Mouse (Mus musculus): ENCODE data around the gene Ccr10. TPM values are rescaled to one million over a fixed set of nuclear protein-coding genes. Genes with fewer than 3 reads are reported as not detected.

Ccr10 gene
- total and polyA plus RNA-seq, 3 experiments, result 0.14 TPM; not detected in 2

DNA sequence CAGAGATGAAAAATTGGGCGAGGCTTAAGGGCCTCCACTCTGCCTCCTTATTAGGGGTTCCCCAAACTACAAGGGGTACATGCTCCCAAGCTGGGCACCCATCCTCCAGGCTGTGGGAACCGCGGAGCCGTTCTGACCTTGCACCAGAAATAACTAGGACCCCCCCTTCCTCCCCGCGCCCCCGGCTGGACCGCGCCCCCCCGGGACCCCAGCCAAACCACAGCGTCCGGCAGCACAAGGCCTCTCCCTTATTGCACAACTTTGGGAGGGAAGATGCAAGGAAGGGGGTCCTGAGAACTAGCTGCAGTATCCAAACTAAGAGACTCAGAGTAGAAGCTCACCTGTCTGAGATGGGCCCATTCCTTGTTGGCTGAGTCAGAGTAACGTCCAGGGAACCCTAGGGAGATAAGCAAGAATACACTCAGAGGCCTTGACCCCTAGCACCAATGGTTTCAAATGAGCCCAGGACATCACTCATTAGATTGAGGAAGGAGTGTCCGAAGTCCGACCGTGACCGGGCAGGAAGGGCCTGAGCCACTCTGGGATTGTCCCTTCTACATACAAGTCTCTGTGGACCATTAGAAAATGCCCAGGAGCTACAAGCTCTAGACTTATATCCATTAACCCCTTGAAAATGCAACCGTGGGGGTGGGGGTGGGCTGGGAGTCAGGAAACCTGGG is 6.8 kb downstream of the Ccr10 start:
- TF ChIP-seq POLR2A (IDR thresholded peaks at IDR 0.05; ENCODE audit: insufficient read depth, low read depth, low read length) (0 out of 2 replicates have a peak, but pooled peaks have one; percentile 22), EP300 (IDR thresholded peaks at IDR 0.05; ENCODE audit: insufficient read depth, low read depth, low read length) (no peak)
- intact Hi-C loops (cut with DNase I), result no loop called here
- Histone ChIP-seq H3K36me3 (ENCODE audit: control insufficient read depth, insufficient read depth, low read length) (peaks cover 2% of the 10 kb centered on the region), H3K79me2 (replicated peaks; ENCODE audit: control insufficient read depth, insufficient read depth, low read length) (no peaks in the 10 kb centered on the region), H3K9ac (ENCODE audit: low read depth, low read length) (peak overlapping the region; percentile 53; the same call in 1 of the 2 replicates), H3K27me3 (ENCODE audit: control insufficient read depth, insufficient read depth, low read length) (no peaks in the 10 kb centered on the region), H3K4me3 (peak overlapping the region; percentile 65), H3K27ac (peak overlapping the region; percentile 96), H3K4me1 (ENCODE audit: control insufficient read depth, insufficient read depth, low read length) (peaks cover 9% of the 10 kb centered on the region)
- 43% methylated on average over 18 of the region's 18 CpGs for WGBS
- peak; percentile 69 to 80 for DNase-seq

DNA sequence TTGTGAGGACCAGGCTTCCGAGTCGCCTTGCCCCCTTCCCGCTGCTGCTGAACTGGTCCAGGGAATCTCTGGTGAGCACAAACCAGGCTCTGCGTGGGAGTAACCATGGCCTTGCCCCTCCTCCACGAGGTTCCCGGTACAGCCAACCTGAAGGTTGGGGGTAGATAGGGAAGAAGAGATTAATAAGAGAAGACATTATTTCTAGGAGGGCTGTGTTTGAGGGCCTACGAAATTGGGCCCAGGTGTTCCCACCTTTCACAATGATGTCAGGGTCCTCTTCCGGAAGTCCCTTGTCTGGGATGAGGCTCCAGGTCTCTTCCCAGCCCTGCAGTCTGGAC is 7.3 kb downstream of the Ccr10 start:
- TF ChIP-seq EP300 (IDR thresholded peaks at IDR 0.05; ENCODE audit: insufficient read depth, low read depth, low read length), result no peak
- TF ChIP-seq CTCF (IDR thresholded peaks at IDR 0.05), result no peak
- TF ChIP-seq POLR2A (IDR thresholded peaks at IDR 0.05; ENCODE audit: insufficient read depth, low read depth, low read length), result no peak
- no peak for DNase-seq
- peaks cover 7% of the 10 kb centered on the region for H3K36me3 ChIP-seq (ENCODE audit: control insufficient read depth, insufficient read depth, low read length)
- no peak overlapping the region; the same call in 1 of the 2 replicates for H3K4me3 ChIP-seq
- peaks cover 9% of the 10 kb centered on the region for H3K4me1 ChIP-seq (ENCODE audit: control insufficient read depth, insufficient read depth, low read length)
- no peaks in the 10 kb centered on the region for H3K79me2 ChIP-seq (replicated peaks; ENCODE audit: control insufficient read depth, insufficient read depth, low read length)
- no peak overlapping the region for H3K9ac ChIP-seq (ENCODE audit: low read depth, low read length)
- H3K27me3 ChIP-seq (ENCODE audit: control insufficient read depth, insufficient read depth, low read length), result no peaks in the 10 kb centered on the region
- intact Hi-C loops (cut with DNase I), result no loop called here
- WGBS, result 67% methylated on average over 8 of the region's 8 CpGs
- H3K27ac ChIP-seq, result peak overlapping the region; percentile 65

DNA sequence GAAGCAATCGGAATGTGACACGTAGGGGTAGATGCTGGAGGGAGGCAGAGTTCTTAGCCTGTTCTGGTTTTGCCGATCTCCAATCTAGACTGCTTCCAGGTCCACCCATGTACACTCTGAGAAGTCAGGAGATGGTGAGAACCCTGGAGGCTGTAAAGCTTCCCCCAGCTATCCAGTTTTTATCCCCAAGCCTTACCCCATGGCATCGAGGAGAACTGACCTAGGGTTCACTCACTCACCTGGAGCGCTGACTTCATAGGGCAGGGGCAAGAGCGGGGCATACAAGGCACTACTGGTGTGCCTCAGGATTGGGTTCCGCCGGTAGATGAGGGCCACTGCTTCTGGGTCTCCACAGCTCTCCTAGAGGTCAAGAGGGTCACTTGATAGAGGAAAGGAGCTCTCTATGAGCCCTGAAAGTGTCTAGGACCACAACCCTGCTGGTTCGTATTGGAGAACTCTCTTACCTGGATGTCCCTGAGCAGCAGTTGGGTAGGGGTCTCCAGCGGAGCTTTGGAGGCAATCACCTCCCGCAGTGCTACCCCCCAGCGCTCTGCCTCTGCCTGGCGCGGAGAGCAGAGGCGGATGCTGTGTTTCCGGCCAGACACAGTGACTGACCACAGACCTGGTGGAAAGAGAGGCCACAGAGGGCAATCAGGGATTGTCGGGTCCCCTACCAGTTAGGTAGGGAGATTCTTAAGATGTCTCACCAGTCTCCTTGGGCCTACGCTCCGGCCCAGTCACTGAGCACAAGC is 7.9 kb downstream of the Ccr10 start:
- H3K27ac ChIP-seq, result peak overlapping the region; percentile 65; the same call in 1 of the 2 replicates
- no peaks in the 10 kb centered on the region for H3K27me3 ChIP-seq (ENCODE audit: control insufficient read depth, insufficient read depth, low read length)
- H3K36me3 ChIP-seq (ENCODE audit: control insufficient read depth, insufficient read depth, low read length), result peaks cover 10% of the 10 kb centered on the region
- DNase-seq, result peak in 1 of 2 experiments; percentile 2
- no peaks in the 10 kb centered on the region for H3K79me2 ChIP-seq (replicated peaks; ENCODE audit: control insufficient read depth, insufficient read depth, low read length)
- H3K4me3 ChIP-seq, result no peak overlapping the region
- 85% methylated on average over 19 of the region's 19 CpGs for WGBS
- no peak overlapping the region for H3K9ac ChIP-seq (ENCODE audit: low read depth, low read length)
- H3K4me1 ChIP-seq (ENCODE audit: control insufficient read depth, insufficient read depth, low read length), result peaks cover 9% of the 10 kb centered on the region
- intact Hi-C loops (cut with DNase I), result no loop called here
- TF ChIP-seq POLR2A (IDR thresholded peaks at IDR 0.05; ENCODE audit: insufficient read depth, low read depth, low read length) (no peak), CTCF (IDR thresholded peaks at IDR 0.05) (no peak), EP300 (IDR thresholded peaks at IDR 0.05; ENCODE audit: insufficient read depth, low read depth, low read length) (no peak)

DNA sequence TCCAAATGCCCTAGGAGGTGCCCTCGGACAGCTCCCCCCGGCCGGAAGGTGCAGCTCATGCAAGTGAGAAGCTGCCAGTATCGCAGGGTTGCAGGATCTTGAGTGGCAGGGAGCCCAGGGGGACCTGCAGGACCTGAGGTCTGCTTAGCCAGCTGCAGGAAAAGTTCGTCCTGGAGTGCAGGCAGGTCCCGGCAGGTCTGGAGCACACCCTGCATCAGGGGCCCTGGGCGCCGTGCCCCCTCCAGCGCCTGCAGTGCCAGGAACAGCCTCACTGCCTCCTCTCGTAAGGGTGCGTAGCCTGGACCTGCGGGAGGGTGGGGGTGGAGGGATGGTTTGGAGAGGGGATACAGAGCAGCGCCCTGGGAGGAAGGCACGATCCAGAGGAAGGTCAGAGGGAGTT is 8.9 kb downstream of the Ccr10 start:
- TF ChIP-seq POLR2A (IDR thresholded peaks at IDR 0.05; ENCODE audit: insufficient read depth, low read depth, low read length), result no peak
- TF ChIP-seq EP300 (IDR thresholded peaks at IDR 0.05; ENCODE audit: insufficient read depth, low read depth, low read length), result no peak
- TF ChIP-seq CTCF (IDR thresholded peaks at IDR 0.05), result no peak
- intact Hi-C loops (cut with DNase I), result no loop called here
- 89% methylated on average over 14 of the region's 14 CpGs for WGBS

DNA sequence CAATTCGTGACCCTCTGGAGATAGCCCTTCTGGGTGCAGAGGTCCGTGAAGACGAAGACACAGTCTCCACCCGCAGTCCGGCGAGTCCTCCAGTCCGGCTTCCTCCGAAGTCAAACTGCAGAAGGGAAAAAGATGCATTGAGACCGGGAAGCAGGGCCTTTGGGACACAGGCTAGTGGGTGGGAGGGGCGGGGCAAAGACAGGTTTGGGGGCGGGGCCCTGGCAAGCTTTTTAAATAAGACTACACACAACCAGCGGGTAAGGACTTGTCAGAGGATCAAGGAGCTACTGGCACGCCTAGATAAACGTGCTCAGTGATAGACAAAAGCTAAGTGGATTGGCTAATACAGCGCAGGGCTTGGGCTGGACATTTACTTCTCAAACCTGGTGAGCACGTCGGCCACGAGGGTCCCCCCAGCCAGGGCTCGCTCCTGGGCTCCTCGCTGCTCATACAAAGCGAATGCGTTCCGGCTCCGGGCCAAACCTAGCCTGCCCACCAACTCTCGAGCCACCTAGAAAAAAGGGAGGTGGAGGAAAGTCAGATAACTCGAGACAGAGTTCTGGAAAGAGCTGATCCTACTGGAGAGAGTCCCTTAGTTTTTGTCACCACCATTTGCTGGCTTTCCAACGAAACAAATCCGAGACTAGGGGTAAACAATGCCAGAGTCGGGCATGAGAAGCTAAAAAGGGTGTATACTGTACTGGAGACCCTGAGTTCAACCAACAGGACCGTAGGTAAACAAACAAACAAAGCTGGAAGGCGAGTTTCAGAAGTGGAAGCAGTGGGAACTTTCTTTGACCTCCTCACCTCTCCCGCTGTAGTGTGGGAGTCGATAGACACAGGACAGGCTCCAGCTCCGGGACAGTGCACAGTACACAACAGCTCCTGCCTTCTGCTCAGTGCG is 10.3 kb downstream of the Ccr10 start:
- H3K27me3 ChIP-seq (ENCODE audit: control insufficient read depth, insufficient read depth, low read length), result no peaks in the 10 kb centered on the region
- peaks cover 11% of the 10 kb centered on the region for H3K4me1 ChIP-seq (ENCODE audit: control insufficient read depth, insufficient read depth, low read length)
- H3K9ac ChIP-seq (ENCODE audit: low read depth, low read length), result no peak overlapping the region
- H3K79me2 ChIP-seq (replicated peaks; ENCODE audit: control insufficient read depth, insufficient read depth, low read length), result no peaks in the 10 kb centered on the region
- intact Hi-C loops (cut with DNase I), result no loop called here
- DNase-seq, result peak in 1 of 2 experiments; percentile 11
- peaks cover 12% of the 10 kb centered on the region for H3K36me3 ChIP-seq (ENCODE audit: control insufficient read depth, insufficient read depth, low read length)
- TF ChIP-seq EP300 (IDR thresholded peaks at IDR 0.05; ENCODE audit: insufficient read depth, low read depth, low read length) (no peak), CTCF (IDR thresholded peaks at IDR 0.05) (no peak), POLR2A (IDR thresholded peaks at IDR 0.05; ENCODE audit: insufficient read depth, low read depth, low read length) (no peak)
- H3K27ac ChIP-seq, result no peak overlapping the region
- no peak overlapping the region for H3K4me3 ChIP-seq
- 72% methylated on average over 35 of the region's 35 CpGs for WGBS

More for the DNA sequence above, 8.9 kb downstream of the Ccr10 start:
- peak in 1 of 2 experiments; percentile 5 for DNase-seq
- no peaks in the 10 kb centered on the region for H3K79me2 ChIP-seq (replicated peaks; ENCODE audit: control insufficient read depth, insufficient read depth, low read length)
- no peak overlapping the region for H3K9ac ChIP-seq (ENCODE audit: low read depth, low read length)
- no peak overlapping the region for H3K27ac ChIP-seq
- peaks cover 11% of the 10 kb centered on the region for H3K4me1 ChIP-seq (ENCODE audit: control insufficient read depth, insufficient read depth, low read length)
- no peaks in the 10 kb centered on the region for H3K27me3 ChIP-seq (ENCODE audit: control insufficient read depth, insufficient read depth, low read length)
- peaks cover 12% of the 10 kb centered on the region for H3K36me3 ChIP-seq (ENCODE audit: control insufficient read depth, insufficient read depth, low read length)
- no peak overlapping the region for H3K4me3 ChIP-seq

Measured in heart, adult 2 months (tissue).